Mouse (Mus musculus) splenic B cell, adult 2 months (primary cell): ENCODE results near the gene Nicn1.

ENCODE experiments used
- DNase-seq: peaks from one replicate; pipeline ENCODE4 v3.0.0-alpha.2; 2011; ENCODE audit warnings: low read depth, low spot score
- H3K27me3 ChIP-seq: 2 replicates; pipeline ENCODE4 v1.6.1; 2012; ENCODE audit warnings: mild to moderate bottlenecking, low read length, moderate library complexity, mixed read lengths; ENCODE audit not compliant: control insufficient read depth, poor library complexity, insufficient read depth, severe bottlenecking
- H3K36me3 ChIP-seq: 2 replicates; pipeline ENCODE4 v1.6.1; 2012; ENCODE audit warnings: mild to moderate bottlenecking, low read length, moderate library complexity, mixed read lengths; ENCODE audit not compliant: control insufficient read depth, poor library complexity, insufficient read depth, severe bottlenecking

The Nicn1 gene

GRCm38 (mm10) chr9:108290016-108290750 lies at the start of gene Nicn1:
Nicn1 (plus strand) TSS chr9:108290429.
- Histone ChIP-seq H3K36me3 (no peaks in the 10 kb centered on the region; the same call in 1 of the 2 replicates), H3K27me3 (no peaks in the 10 kb centered on the region)
- peak; percentile 95 for DNase-seq

GRCm38 (mm10) chr9:108244540-108244939 lies 45.7 kb upstream of the Nicn1 start:
- 0 out of 2 replicates have a peak, but pooled peaks cover 2% of the 10 kb centered on the region for H3K36me3 ChIP-seq
- DNase-seq: no peak
- no peaks in the 10 kb centered on the region for H3K27me3 ChIP-seq

GRCm38 (mm10) chr9:108244984-108245383 lies 45.2 kb upstream of the Nicn1 start:
- DNase-seq: peak; percentile 55
- no peaks in the 10 kb centered on the region for H3K27me3 ChIP-seq
- H3K36me3 ChIP-seq: 0 out of 2 replicates have a peak, but pooled peaks cover 2% of the 10 kb centered on the region

GRCm38 (mm10) chr9:108248957-108249356 lies 41.3 kb upstream of the Nicn1 start:
- Histone ChIP-seq H3K27me3 (no peaks in the 10 kb centered on the region), H3K36me3 (0 out of 2 replicates have a peak, but pooled peaks cover 2% of the 10 kb centered on the region)
- no peak for DNase-seq

- DNase-seq: no peak
- Histone ChIP-seq H3K36me3 (0 out of 2 replicates have a peak, but pooled peaks cover 2% of the 10 kb centered on the region), H3K27me3 (no peaks in the 10 kb centered on the region)
Measured at GRCm38 (mm10) chr9:108251877-108252276, 38.4 kb upstream of the Nicn1 start.

GRCm38 (mm10) chr9:108252766-108253165 lies 37.5 kb upstream of the Nicn1 start:
- no peaks in the 10 kb centered on the region for H3K27me3 ChIP-seq
- 0 out of 2 replicates have a peak, but pooled peaks cover 2% of the 10 kb centered on the region for H3K36me3 ChIP-seq
- no peak for DNase-seq

- no peak for DNase-seq
- no peaks in the 10 kb centered on the region for H3K36me3 ChIP-seq
- H3K27me3 ChIP-seq: no peaks in the 10 kb centered on the region
Measured at GRCm38 (mm10) chr9:108260526-108260925, 29.7 kb upstream of the Nicn1 start.

GRCm38 (mm10) chr9:108261865-108262264 lies 28.4 kb upstream of the Nicn1 start:
- H3K27me3 ChIP-seq: no peaks in the 10 kb centered on the region
- DNase-seq: no peak
- no peaks in the 10 kb centered on the region for H3K36me3 ChIP-seq

GRCm38 (mm10) chr9:108262494-108263049 lies 27.7 kb upstream of the Nicn1 start:
- Histone ChIP-seq H3K36me3 (no peaks in the 10 kb centered on the region), H3K27me3 (no peaks in the 10 kb centered on the region)
- DNase-seq: no peak

GRCm38 (mm10) chr9:108263131-108263681 lies 27.0 kb upstream of the Nicn1 start:
- no peak for DNase-seq
- Histone ChIP-seq H3K36me3 (no peaks in the 10 kb centered on the region), H3K27me3 (no peaks in the 10 kb centered on the region)

- H3K36me3 ChIP-seq: no peaks in the 10 kb centered on the region
- DNase-seq: peak; percentile 97
Measured at GRCm38 (mm10) chr9:108263690-108264190, 26.5 kb upstream of the Nicn1 start, which contains the start of gene Dag1. Dag1 (minus strand) TSS chr9:108263958.

GRCm38 (mm10) chr9:108264191-108264921 lies 25.9 kb upstream of the Nicn1 start:
- H3K27me3 ChIP-seq: no peaks in the 10 kb centered on the region
- H3K36me3 ChIP-seq: no peaks in the 10 kb centered on the region
- no peak for DNase-seq

More at GRCm38 (mm10) chr9:108263690-108264190, 26.5 kb upstream of the Nicn1 start, which contains the start of gene Dag1:
- H3K27me3 ChIP-seq: no peaks in the 10 kb centered on the region

GRCm38 (mm10) chr9:108266261-108266935 lies 23.8 kb upstream of the Nicn1 start:
- Histone ChIP-seq H3K36me3 (no peaks in the 10 kb centered on the region), H3K27me3 (no peaks in the 10 kb centered on the region)
- DNase-seq: peak; percentile 72

GRCm38 (mm10) chr9:108267691-108268090 lies 22.5 kb upstream of the Nicn1 start:
- no peaks in the 10 kb centered on the region for H3K27me3 ChIP-seq
- H3K36me3 ChIP-seq: no peaks in the 10 kb centered on the region
- DNase-seq: no peak
